Mouse (Mus musculus) heart, adult 2 months (tissue): ENCODE results near the gene Als2cr12. TPM values are rescaled to one million over a fixed set of nuclear protein-coding genes. Genes with fewer than 3 reads are reported as not detected.

Experiments
- DNase-seq, 2 experiments: peaks; one replicate each; pipeline ENCODE4 v3.0.0; 2021
- H3K27ac ChIP-seq: fragments of 200-600 bp; 2 replicates; pipeline ENCODE4 v1.8.1; 2022
- H3K27me3 ChIP-seq: fragments of 200-500 bp; 2 replicates; pipeline ENCODE4 v1.6.1; 2012; ENCODE audit warnings: mild to moderate bottlenecking, low read length, inconsistent platforms, mixed read lengths; ENCODE audit not compliant: control insufficient read depth, insufficient read depth
- H3K36me3 ChIP-seq: fragments of 200-500 bp; 2 replicates; pipeline ENCODE4 v1.6.1; 2012; ENCODE audit warnings: low read length, inconsistent platforms; ENCODE audit not compliant: control insufficient read depth, insufficient read depth
- H3K4me1 ChIP-seq: fragments of 200-500 bp; 2 replicates; pipeline ENCODE4 v1.6.1; 2011; ENCODE audit warnings: low read length; ENCODE audit not compliant: control insufficient read depth, insufficient read depth
- H3K4me3 ChIP-seq: fragments of 200-600 bp; 2 replicates; pipeline ENCODE4 v1.8.1; 2022
- H3K79me2 ChIP-seq: fragments of 200-500 bp; replicated peaks from 2 replicates; pipeline ENCODE4 v1.6.1; 2012; ENCODE audit warnings: mild to moderate bottlenecking, inconsistent platforms, low read length, moderate library complexity, mixed read lengths; ENCODE audit not compliant: control insufficient read depth, insufficient read depth
- H3K9ac ChIP-seq: fragments of 200-500 bp; 2 replicates; pipeline ENCODE4 v1.6.1; 2012; ENCODE audit warnings: low read depth, mild to moderate bottlenecking, control low read depth, inconsistent platforms, low read length, mixed read lengths
- CTCF ChIP-seq: fragments of 200-600 bp; IDR thresholded peaks from 2 replicates; pipeline ENCODE4 v1.8.1; 2022; ENCODE audit warnings: antibody characterized with exemption, mild to moderate bottlenecking, moderate library complexity
- EP300 ChIP-seq: fragments of 200-500 bp; IDR thresholded peaks from 2 replicates; pipeline ENCODE4 v1.6.1; 2011; ENCODE audit warnings: low read depth, low read length, control low read depth; ENCODE audit not compliant: insufficient read depth
- POLR2A ChIP-seq: fragments of 200-500 bp; IDR thresholded peaks from 2 replicates; pipeline ENCODE4 v1.6.1; 2011; ENCODE audit warnings: mild to moderate bottlenecking, low read depth, low read length, control low read depth; ENCODE audit not compliant: insufficient read depth
- WGBS: fragments of 180-500 bp; shearing (Covaris S2); methylation state at CpG from one replicate; pipeline ENCODE4 v1.1.7; 2018; 5-methylcytosine and 5-hydroxymethylcytosine counted together
- intact Hi-C: fragments of 180-260 bp; cut with DNase I; formaldehyde crosslinking; loops from one replicate; pipeline ENCODE4 v1.15.1; 2025
- polyA plus RNA-seq: library from polyadenylated mRNA; depleted of rRNA; stranded (reverse); fragments of >200 nt; gene quantifications from 2 replicates; pipeline ENCODE4 v1.2.3, GENCODE M21; 2012
- total RNA-seq, 2 experiments: library from RNA; stranded (reverse); gene quantifications; 2 replicates each; pipeline ENCODE4 v1.2.3; 2021

Als2cr12 gene
- total and polyA plus RNA-seq, 3 experiments, result 0.49 TPM; not detected in 2

DNA sequence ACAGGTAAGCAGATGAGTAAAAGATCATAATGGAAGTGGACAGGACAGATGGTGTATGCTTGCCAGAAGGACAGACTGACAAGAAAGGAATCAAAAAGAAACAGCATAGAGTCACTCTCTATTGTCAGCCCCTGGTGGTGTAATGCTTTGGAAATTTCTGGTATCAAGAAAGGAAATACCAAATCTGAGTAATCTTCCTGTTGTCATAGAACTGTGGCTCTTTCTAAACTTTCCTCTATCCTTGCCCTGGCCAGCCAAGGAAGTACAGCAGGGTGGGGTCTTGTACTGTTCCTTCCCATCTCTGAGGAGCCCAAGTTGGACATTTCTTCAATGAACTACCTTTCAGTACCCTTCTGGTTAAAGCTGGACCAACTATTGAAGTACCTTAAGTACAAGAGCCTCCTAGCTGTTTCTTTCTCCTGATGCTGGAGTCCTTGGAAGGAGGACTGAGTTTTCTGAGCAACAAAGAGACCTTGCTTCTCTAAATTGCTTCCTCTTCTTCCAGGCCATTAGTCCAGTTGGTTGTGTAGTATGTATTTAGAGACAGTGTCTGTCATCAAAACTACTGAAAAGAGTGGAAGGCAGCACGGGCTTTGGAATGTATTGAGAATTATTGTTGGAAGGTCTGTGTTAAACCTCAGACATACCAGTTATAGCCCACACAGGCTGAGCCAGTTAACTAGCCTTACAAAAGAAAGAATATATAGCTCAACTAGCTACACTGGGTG lies 31.4 kb upstream of the Als2cr12 start:
- H3K9ac ChIP-seq, result no peak overlapping the region
- intact Hi-C loops, result loop anchor here (5.0 kb wide), 1 partner anchor 75 kb away; no protein-coding TSS in a partner anchor
- peak in 1 of 2 experiments; percentile 56 for DNase-seq

DNA sequence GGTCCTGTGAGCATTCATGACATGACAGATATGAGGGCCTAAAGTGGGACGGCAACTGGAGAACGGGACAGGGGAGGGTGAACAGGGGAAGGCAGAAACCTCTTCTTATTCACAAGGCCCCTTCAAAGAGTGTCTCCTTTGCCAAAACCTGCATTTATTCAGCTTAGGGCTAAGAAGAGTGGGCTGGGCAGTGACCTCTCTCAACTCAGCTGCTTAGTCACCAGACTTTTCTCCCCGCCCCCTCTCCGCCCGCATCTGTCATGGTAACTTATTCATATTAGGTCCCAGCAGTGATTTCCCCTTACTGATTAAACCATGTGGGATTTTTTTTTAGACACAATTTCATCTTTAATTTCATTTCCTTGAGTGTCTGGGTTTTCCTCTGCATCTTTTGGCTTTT lies 30.0 kb upstream of the Als2cr12 start:
- peak overlapping the region; percentile 70 for H3K27ac ChIP-seq
- peak in 1 of 2 experiments; percentile 54 for DNase-seq
- peaks cover 6% of the 10 kb centered on the region for H3K79me2 ChIP-seq
- peaks cover 56% of the 10 kb centered on the region for H3K36me3 ChIP-seq
- WGBS, result 39% methylated on average over 5 of the region's 5 CpGs
- no peak overlapping the region for H3K4me3 ChIP-seq
- no peak overlapping the region for H3K9ac ChIP-seq
- H3K27me3 ChIP-seq, result no peaks in the 10 kb centered on the region
- intact Hi-C loops, result loop anchor here (5.0 kb wide), 1 partner anchor 77 kb away; no protein-coding TSS in a partner anchor
- H3K4me1 ChIP-seq, result peaks cover 31% of the 10 kb centered on the region
- TF ChIP-seq CTCF (no peak), EP300 (no peak), POLR2A (no peak)

More for the DNA sequence above, 31.4 kb upstream of the Als2cr12 start:
- Histone ChIP-seq H3K36me3 (peaks cover 52% of the 10 kb centered on the region), H3K27me3 (no peaks in the 10 kb centered on the region), H3K4me1 (peaks cover 26% of the 10 kb centered on the region), H3K27ac (peak overlapping the region; percentile 93), H3K4me3 (no peak overlapping the region), H3K79me2 (peaks cover 6% of the 10 kb centered on the region)
- 50% methylated on average over 1 of the region's 1 CpGs for WGBS
- TF ChIP-seq CTCF (peak; percentile 58), POLR2A (0 out of 2 replicates have a peak, but pooled peaks have one; percentile 22), EP300 (0 out of 2 replicates have a peak, but pooled peaks have one; percentile 31)

DNA sequence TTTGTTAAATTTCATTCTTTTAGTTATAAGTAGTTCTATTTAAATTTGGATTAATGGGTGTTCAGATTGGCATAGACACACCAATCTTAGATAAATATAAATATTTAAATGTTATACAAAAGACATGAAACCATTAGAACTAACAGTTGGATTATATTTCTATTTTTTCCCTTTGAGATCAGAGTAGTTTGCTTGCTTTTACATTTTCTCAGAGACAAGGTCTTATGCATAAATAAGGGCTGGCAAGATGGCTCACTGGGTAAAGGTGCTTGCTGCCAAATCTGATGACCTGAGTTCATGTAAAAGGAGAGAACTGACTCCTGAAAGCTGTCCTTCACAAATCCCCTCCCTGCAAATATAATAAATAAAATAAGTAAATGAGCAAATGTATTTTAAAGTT lies 29.3 kb upstream of the Als2cr12 start:
- H3K4me1 ChIP-seq, result peaks cover 34% of the 10 kb centered on the region
- DNase-seq, result no peak
- H3K36me3 ChIP-seq, result peaks cover 59% of the 10 kb centered on the region
- intact Hi-C loops, result loop anchor here (5.0 kb wide), 1 partner anchor 77 kb away; no protein-coding TSS in a partner anchor
- H3K9ac ChIP-seq, result no peak overlapping the region
- peaks cover 4% of the 10 kb centered on the region for H3K79me2 ChIP-seq
- TF ChIP-seq CTCF, result no peak
- TF ChIP-seq POLR2A, result no peak
- TF ChIP-seq EP300, result no peak
- H3K27me3 ChIP-seq, result no peaks in the 10 kb centered on the region
- H3K4me3 ChIP-seq, result no peak overlapping the region
- H3K27ac ChIP-seq, result peak overlapping the region; percentile 70

DNA sequence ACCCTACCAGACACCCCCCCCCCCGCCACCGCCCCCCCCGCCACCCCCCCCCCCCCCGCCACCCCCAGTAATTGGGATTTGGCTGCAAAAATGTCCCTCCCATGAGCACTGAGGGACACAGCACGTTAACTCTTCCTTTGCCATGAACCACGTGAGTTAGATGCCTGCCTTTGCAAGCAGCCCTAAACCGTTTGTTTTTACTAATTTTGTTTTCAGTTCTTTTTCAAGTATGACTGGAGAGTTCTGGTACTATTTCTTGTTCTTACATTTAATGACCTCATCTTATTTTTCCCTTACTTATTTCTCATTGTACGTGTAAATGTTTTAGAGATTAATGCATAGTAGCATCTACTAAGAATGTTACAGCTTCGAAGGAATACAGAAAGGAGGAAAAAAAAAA lies 28.7 kb upstream of the Als2cr12 start:
- peaks cover 35% of the 10 kb centered on the region for H3K4me1 ChIP-seq
- H3K36me3 ChIP-seq, result peaks cover 54% of the 10 kb centered on the region
- 28% methylated on average over 9 of the region's 9 CpGs for WGBS
- no peak for DNase-seq
- H3K79me2 ChIP-seq, result peaks cover 4% of the 10 kb centered on the region
- intact Hi-C loops, result no loop called here
- no peak overlapping the region; the same call in 1 of the 2 replicates for H3K27ac ChIP-seq
- no peaks in the 10 kb centered on the region for H3K27me3 ChIP-seq
- H3K9ac ChIP-seq, result no peak overlapping the region
- H3K4me3 ChIP-seq, result no peak overlapping the region
- TF ChIP-seq CTCF (no peak), EP300 (no peak), POLR2A (no peak)

DNA sequence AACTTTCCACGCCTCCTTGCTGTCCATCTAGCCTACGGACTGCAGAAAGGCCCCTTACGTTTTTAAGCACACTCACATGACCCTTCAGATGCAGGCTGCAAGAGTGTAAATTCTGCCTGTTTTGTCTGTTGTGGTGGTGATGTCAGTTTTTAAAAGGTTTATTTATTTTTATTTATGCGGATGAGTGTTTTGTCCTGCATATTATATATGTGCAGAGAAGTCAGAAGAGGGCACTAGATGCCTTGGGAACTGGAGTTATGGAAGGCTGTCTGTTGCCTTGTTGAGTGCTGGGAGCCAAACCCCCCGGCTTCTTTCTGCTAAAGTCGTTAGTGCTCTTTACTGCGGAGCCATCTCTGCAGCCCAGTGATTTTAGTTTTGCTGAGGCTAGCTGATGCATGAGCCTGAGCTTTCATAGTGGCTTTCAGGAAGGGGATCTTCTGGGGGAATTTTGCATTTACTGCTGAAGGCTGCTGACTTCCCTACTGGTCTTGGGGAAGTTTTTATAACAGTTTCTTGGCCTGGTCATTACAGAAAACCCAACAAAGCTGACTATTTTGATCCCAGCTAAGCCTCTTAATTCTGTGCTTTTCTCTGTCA lies 28.1 kb upstream of the Als2cr12 start:
- peaks cover 49% of the 10 kb centered on the region for H3K36me3 ChIP-seq
- WGBS, result 46% methylated on average over 7 of the region's 7 CpGs

More for the DNA sequence above, 28.1 kb upstream of the Als2cr12 start:
- Histone ChIP-seq H3K79me2 (peaks cover 4% of the 10 kb centered on the region), H3K27ac (peak overlapping the region; percentile 56), H3K4me3 (no peak overlapping the region), H3K4me1 (peaks cover 35% of the 10 kb centered on the region), H3K9ac (no peak overlapping the region), H3K27me3 (no peaks in the 10 kb centered on the region)
- intact Hi-C loops, result no loop called here
- no peak for DNase-seq
- TF ChIP-seq EP300, result no peak
- TF ChIP-seq POLR2A, result no peak
- TF ChIP-seq CTCF, result peak; percentile 42
